Comparison of ENCODE assay signal across 10 mouse cellular contexts in the genomic region with DNA sequence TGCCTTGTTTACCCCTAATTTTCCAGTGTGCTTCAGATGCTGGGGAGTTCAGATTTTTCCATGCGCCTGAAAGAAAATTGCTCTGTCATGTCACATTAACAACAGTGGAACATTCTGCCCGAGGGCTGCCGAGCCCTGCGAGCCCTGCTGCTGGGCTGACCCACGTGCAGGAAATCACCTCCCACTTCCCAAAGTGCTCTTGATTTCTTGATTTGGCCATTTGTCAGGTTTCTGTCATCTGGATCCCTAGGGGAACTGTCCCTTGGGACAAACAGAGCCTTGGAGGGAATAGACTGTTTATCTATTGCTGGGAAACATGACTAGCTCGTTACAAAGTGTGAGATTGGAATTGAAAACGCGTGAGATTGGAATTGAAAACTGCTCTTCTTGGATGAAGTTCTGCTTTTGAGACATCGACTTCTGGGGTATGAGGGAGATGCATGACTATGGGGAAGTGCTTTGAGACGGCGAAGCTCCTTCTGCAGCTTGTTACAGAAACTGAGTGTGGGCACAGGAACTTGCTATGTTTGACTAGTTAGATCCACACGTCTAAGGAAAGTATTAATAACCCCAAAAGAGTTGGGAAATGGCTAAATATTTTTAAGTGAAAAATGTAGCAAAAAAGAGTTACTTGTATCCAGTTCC.
DNase-seq lines count a peak whose midpoint lies in the region; ATAC-seq lines count a peak whose summit lies in the region.
"Had no signal": no experiment of that assay in that cellular context is flagged by ENCODE, and none has a peak within 500 bp of the region (broad histone marks: within the 10 kb centered on the region; RNA-seq: fewer than 3 reads in every experiment).

No protein-coding gene starts in this region.

- no peak for ATAC-seq in hindbrain, embryonic 11.5 days (ENCODE audit: low FRiP score)
- ATAC-seq in hindbrain, embryonic 12.5 days (ENCODE audit: low FRiP score), result no peak
- 0 out of 2 replicates have a peak, but pooled peaks have one; percentile 54 for ATAC-seq in common myeloid progenitor, adult 5-6 weeks (replicated peaks; ENCODE audit: low read depth, poor library complexity, severe bottlenecking)
- peak; percentile 80 for ATAC-seq in lung, embryonic 15.5 days (ENCODE audit: borderline replicate concordance, extremely low read depth, low FRiP score, low TSS enrichment)
- ATAC-seq in activated CD4-positive, CD25-positive, alpha-beta regulatory T cell, adult 4 months, result no peak

- 57% methylated on average over 12 of the region's 12 CpGs for WGBS in hindbrain, embryonic 11.5 days
- 48% methylated on average over 12 of the region's 12 CpGs for WGBS in hindbrain, embryonic 12.5 days
- 24% methylated on average over 12 of the region's 12 CpGs for whole genome bisulfite sequencing in lung, embryonic 15.5 days

- no peaks in the 10 kb centered on the region for H3K9me3 ChIP-seq in hindbrain, embryonic 11.5 days (ENCODE audit: control insufficient read depth, low read length)
- no peaks in the 10 kb centered on the region for H3K9me3 ChIP-seq in hindbrain, embryonic 12.5 days (replicated peaks)
- H3K9me3 ChIP-seq in lung, embryonic 15.5 days, result no peaks in the 10 kb centered on the region

- no peak overlapping the region for H3K9ac ChIP-seq in hindbrain, embryonic 11.5 days (ENCODE audit: low read depth, low read length)
- no peak overlapping the region for H3K9ac ChIP-seq in hindbrain, embryonic 12.5 days
- no peak overlapping the region for H3K9ac ChIP-seq in lung, embryonic 15.5 days

- 0 out of 2 replicates have a peak, but pooled peaks cover 2% of the 10 kb centered on the region for H3K4me1 ChIP-seq in hindbrain, embryonic 11.5 days (replicated peaks; ENCODE audit: control insufficient read depth, insufficient read depth, low read length)
- H3K4me1 ChIP-seq in hindbrain, embryonic 12.5 days, result peaks cover 15% of the 10 kb centered on the region
- peaks cover 31% of the 10 kb centered on the region for H3K4me1 ChIP-seq in lung, embryonic 15.5 days

- DNase-seq in hindbrain, embryonic 11.5 days (ENCODE audit: low spot score), result peak; percentile 36
- DNase-seq in heart, adult 8-10 months (ENCODE audit: low spot score), result peak; percentile 76
- no peak for DNase-seq in left cerebral cortex, adult 11 months (ENCODE audit: low spot score)
- no peak for DNase-seq in layer of hippocampus, postnatal 14 days (ENCODE audit: low spot score in 2 of 2)
- DNase-seq: cerebellum, postnatal 36 days; right cerebral cortex, postnatal 14 days had no signal

- H3K27ac ChIP-seq in hindbrain, embryonic 11.5 days (ENCODE audit: low read depth, low read length), result no peak overlapping the region
- no peak overlapping the region for H3K27ac ChIP-seq in hindbrain, embryonic 12.5 days
- H3K27ac ChIP-seq in lung, embryonic 15.5 days, result peak overlapping the region; percentile 56; the same call in 1 of the 2 replicates

- no peaks in the 10 kb centered on the region for H3K36me3 ChIP-seq in hindbrain, embryonic 11.5 days (ENCODE audit: control insufficient read depth, insufficient read depth, low read length)
- no peaks in the 10 kb centered on the region for H3K36me3 ChIP-seq in hindbrain, embryonic 12.5 days
- no peaks in the 10 kb centered on the region for H3K36me3 ChIP-seq in lung, embryonic 15.5 days

- no peaks in the 10 kb centered on the region for H3K27me3 ChIP-seq in hindbrain, embryonic 11.5 days (ENCODE audit: control insufficient read depth, insufficient read depth, low read length)
- H3K27me3 ChIP-seq in hindbrain, embryonic 12.5 days, result no peaks in the 10 kb centered on the region
- H3K27me3 ChIP-seq in lung, embryonic 15.5 days, result no peaks in the 10 kb centered on the region

- H3K4me3 ChIP-seq in hindbrain, embryonic 11.5 days (ENCODE audit: low read depth, low read length), result no peak overlapping the region
- no peak overlapping the region for H3K4me3 ChIP-seq in hindbrain, embryonic 12.5 days
- H3K4me3 ChIP-seq in lung, embryonic 15.5 days, result no peak overlapping the region

- H3K4me2 ChIP-seq in hindbrain, embryonic 11.5 days (replicated peaks; ENCODE audit: low read depth, low read length), result no peak overlapping the region
- no peak overlapping the region for H3K4me2 ChIP-seq in hindbrain, embryonic 12.5 days (replicated peaks)
- H3K4me2 ChIP-seq in lung, embryonic 15.5 days, result no peak overlapping the region

Comparison
In these comparisons a context has a peak if more than half of its experiments do, and no peak if none do; other contexts are left out.
1. ATAC-seq: peak in common myeloid progenitor, adult 5-6 weeks (single experiment) and lung, embryonic 15.5 days (single experiment); none in hindbrain, embryonic 11.5 days (single experiment), hindbrain, embryonic 12.5 days (single experiment) and activated CD4-positive, CD25-positive, alpha-beta regulatory T cell, adult 4 months (single experiment).
2. DNase-seq: peak in hindbrain, embryonic 11.5 days (single experiment) and heart, adult 8-10 months (single experiment); none in left cerebral cortex, adult 11 months (single experiment) and layer of hippocampus, postnatal 14 days (0 of 2).